Mouse (Mus musculus) megakaryocyte, embryonic 14.5 days (primary cell): ENCODE measurements around the gene Apoc2.

Source experiments
- FLI1 ChIP-seq: IDR thresholded peaks from 2 replicates; pipeline ENCODE4 v1.6.1; 2012; ENCODE audit warnings: low read length, inconsistent platforms, mixed read lengths
- GATA1 ChIP-seq: IDR thresholded peaks from 3 replicates; pipeline ENCODE4 v1.6.1; 2012; ENCODE audit warnings: mixed read lengths, low read length, inconsistent platforms, borderline replicate concordance

GRCm38 (mm10) chr7:19676662-19677061 lies 1.1 kb downstream of the Apoc2 start:
- no peak for TF ChIP-seq GATA1
- no peak for TF ChIP-seq FLI1
